In genomic region chr3:53213346-53213745, GRCm38 (mm10) we compare ENCODE assay signal across 15 mouse cellular contexts.
A peak's percentile ranks its signal among the peaks of the same experiment; 100 is the strongest.
DNase-seq lines count a peak whose midpoint lies in the region; ATAC-seq and TF ChIP-seq lines count a peak whose summit lies in the region.
"Had no signal": no experiment of that assay in that cellular context is flagged by ENCODE, and none has a peak within 500 bp of the region (broad histone marks: within the 10 kb centered on the region; RNA-seq: fewer than 3 reads in every experiment).

No protein-coding gene starts in this region.

- TF ChIP-seq CTCF in midbrain, postnatal 0 days (IDR thresholded peaks at IDR 0.05) = no peak

- 68% methylated on average over 3 of the region's 3 CpGs for WGBS in forebrain, embryonic 15.5 days
- WGBS in forebrain, embryonic 16.5 days = 65% methylated on average over 3 of the region's 3 CpGs
- 84% methylated on average over 3 of the region's 3 CpGs for WGBS in hindbrain, embryonic 10.5 days
- WGBS in hindbrain, embryonic 16.5 days = 65% methylated on average over 3 of the region's 3 CpGs
- 55% methylated on average over 3 of the region's 3 CpGs for WGBS in midbrain, embryonic 14.5 days
- 43% methylated on average over 3 of the region's 3 CpGs for WGBS in midbrain, postnatal 0 days

- H3K9ac ChIP-seq in forebrain, embryonic 15.5 days (replicated peaks) = no peak overlapping the region
- no peak overlapping the region for H3K9ac ChIP-seq in forebrain, embryonic 16.5 days (replicated peaks; ENCODE audit: low read depth, low read length)
- no peak overlapping the region for H3K9ac ChIP-seq in hindbrain, embryonic 16.5 days (ENCODE audit: low read depth, low read length)
- no peak overlapping the region for H3K9ac ChIP-seq in midbrain, embryonic 14.5 days (replicated peaks; ENCODE audit: low read length)
- H3K9ac ChIP-seq in midbrain, postnatal 0 days (replicated peaks; ENCODE audit: low read length, poor library complexity, severe bottlenecking) = no peak overlapping the region
- H3K9ac ChIP-seq: embryonic facial prominence, embryonic 13.5 days; hindbrain, embryonic 15.5 days had no signal

- no peak overlapping the region for H3K4me3 ChIP-seq in forebrain, embryonic 15.5 days
- H3K4me3 ChIP-seq in forebrain, embryonic 16.5 days (replicated peaks; ENCODE audit: low read length) = no peak overlapping the region
- no peak overlapping the region for H3K4me3 ChIP-seq in hindbrain, embryonic 10.5 days
- no peak overlapping the region for H3K4me3 ChIP-seq in hindbrain, embryonic 16.5 days (ENCODE audit: low read length)
- H3K4me3 ChIP-seq in midbrain, embryonic 14.5 days (replicated peaks; ENCODE audit: low read depth, low read length) = no peak overlapping the region
- H3K4me3 ChIP-seq in midbrain, postnatal 0 days (ENCODE audit: low read depth, low read length) = no peak overlapping the region
- H3K4me3 ChIP-seq: embryonic facial prominence, embryonic 13.5 days; hindbrain, embryonic 15.5 days had no signal

- H3K27ac ChIP-seq in forebrain, embryonic 15.5 days (replicated peaks) = 0 out of 2 replicates have a peak overlapping the region, but pooled peaks have one; percentile 3
- no peak overlapping the region for H3K27ac ChIP-seq in forebrain, embryonic 16.5 days (ENCODE audit: low read length)
- H3K27ac ChIP-seq in hindbrain, embryonic 10.5 days = 0 out of 2 replicates have a peak overlapping the region, but pooled peaks have one; percentile 2
- no peak overlapping the region for H3K27ac ChIP-seq in hindbrain, embryonic 16.5 days (ENCODE audit: low read depth, low read length)
- peak overlapping the region; percentile 10; the same call in 1 of the 2 replicates for H3K27ac ChIP-seq in midbrain, embryonic 14.5 days (replicated peaks; ENCODE audit: low read depth, low read length)
- H3K27ac ChIP-seq in midbrain, postnatal 0 days (ENCODE audit: low read depth, low read length) = 0 out of 2 replicates have a peak overlapping the region, but pooled peaks have one; percentile 3
- H3K27ac ChIP-seq: embryonic facial prominence, embryonic 13.5 days; hindbrain, embryonic 15.5 days had no signal

- no peaks in the 10 kb centered on the region for H3K36me3 ChIP-seq in forebrain, embryonic 15.5 days
- no peaks in the 10 kb centered on the region for H3K36me3 ChIP-seq in forebrain, embryonic 16.5 days (ENCODE audit: control insufficient read depth, insufficient read depth)
- 0 out of 2 replicates have a peak, but pooled peaks cover 3% of the 10 kb centered on the region for H3K36me3 ChIP-seq in hindbrain, embryonic 10.5 days
- no peaks in the 10 kb centered on the region for H3K36me3 ChIP-seq in hindbrain, embryonic 16.5 days (ENCODE audit: control insufficient read depth, insufficient read depth, low read length)
- H3K36me3 ChIP-seq in midbrain, embryonic 14.5 days (ENCODE audit: control insufficient read depth, insufficient read depth, low read length) = no peaks in the 10 kb centered on the region
- no peaks in the 10 kb centered on the region for H3K36me3 ChIP-seq in midbrain, postnatal 0 days (ENCODE audit: insufficient read depth, low read length)
- H3K36me3 ChIP-seq: embryonic facial prominence, embryonic 13.5 days; hindbrain, embryonic 15.5 days had no signal

- DNase-seq in hindbrain, embryonic 10.5 days (ENCODE audit: low spot score) = no peak
- DNase-seq in midbrain, embryonic 14.5 days = no peak
- no peak for DNase-seq in midbrain, postnatal 0 days (ENCODE audit: low spot score)
- DNase-seq in thymus, postnatal 14 days = no peak
- DNase-seq: adrenal gland, adult 2 months; adrenal gland, postnatal 25 days; gastrocnemius, postnatal 14 days had no signal

- no peak overlapping the region for H3K4me2 ChIP-seq in forebrain, embryonic 15.5 days (replicated peaks)
- H3K4me2 ChIP-seq in forebrain, embryonic 16.5 days (ENCODE audit: low read length) = no peak overlapping the region
- H3K4me2 ChIP-seq in hindbrain, embryonic 16.5 days (ENCODE audit: low read length) = no peak overlapping the region
- H3K4me2 ChIP-seq in midbrain, embryonic 14.5 days (ENCODE audit: low read length) = no peak overlapping the region
- H3K4me2 ChIP-seq in midbrain, postnatal 0 days (ENCODE audit: low read depth, low read length, poor library complexity, severe bottlenecking) = no peak overlapping the region
- H3K4me2 ChIP-seq: embryonic facial prominence, embryonic 13.5 days; hindbrain, embryonic 15.5 days had no signal

- peaks cover 27% of the 10 kb centered on the region for H3K4me1 ChIP-seq in forebrain, embryonic 15.5 days
- H3K4me1 ChIP-seq in forebrain, embryonic 16.5 days (replicated peaks; ENCODE audit: control insufficient read depth, insufficient read depth, low read length) = peaks cover 10% of the 10 kb centered on the region; the same call in 1 of the 2 replicates
- H3K4me1 ChIP-seq in hindbrain, embryonic 10.5 days (replicated peaks) = peaks cover 58% of the 10 kb centered on the region
- H3K4me1 ChIP-seq in hindbrain, embryonic 16.5 days (ENCODE audit: control insufficient read depth, insufficient read depth, low read depth, low read length) = peaks cover 8% of the 10 kb centered on the region
- H3K4me1 ChIP-seq in midbrain, embryonic 14.5 days (ENCODE audit: control insufficient read depth, insufficient read depth, low read length) = peaks cover 33% of the 10 kb centered on the region
- peaks cover 4% of the 10 kb centered on the region; the same call in 1 of the 2 replicates for H3K4me1 ChIP-seq in midbrain, postnatal 0 days (ENCODE audit: insufficient read depth, low read length)

- no peaks in the 10 kb centered on the region for H3K9me3 ChIP-seq in forebrain, embryonic 15.5 days
- no peaks in the 10 kb centered on the region for H3K9me3 ChIP-seq in forebrain, embryonic 16.5 days (ENCODE audit: control insufficient read depth, low read length)
- no peaks in the 10 kb centered on the region for H3K9me3 ChIP-seq in hindbrain, embryonic 10.5 days
- H3K9me3 ChIP-seq in hindbrain, embryonic 16.5 days (ENCODE audit: control insufficient read depth, low read length) = no peaks in the 10 kb centered on the region
- no peaks in the 10 kb centered on the region for H3K9me3 ChIP-seq in midbrain, embryonic 14.5 days (ENCODE audit: control insufficient read depth, low read length)
- H3K9me3 ChIP-seq in midbrain, postnatal 0 days (ENCODE audit: low read length) = no peaks in the 10 kb centered on the region
- H3K9me3 ChIP-seq: embryonic facial prominence, embryonic 13.5 days; hindbrain, embryonic 15.5 days had no signal

- no peaks in the 10 kb centered on the region for H3K27me3 ChIP-seq in forebrain, embryonic 15.5 days
- no peaks in the 10 kb centered on the region for H3K27me3 ChIP-seq in forebrain, embryonic 16.5 days (replicated peaks; ENCODE audit: control insufficient read depth, insufficient read depth, low read length)
- H3K27me3 ChIP-seq in hindbrain, embryonic 10.5 days (ENCODE audit: insufficient read depth, poor library complexity, severe bottlenecking) = no peaks in the 10 kb centered on the region
- H3K27me3 ChIP-seq in hindbrain, embryonic 16.5 days (replicated peaks; ENCODE audit: control insufficient read depth, insufficient read depth, low read length) = no peaks in the 10 kb centered on the region
- H3K27me3 ChIP-seq in midbrain, embryonic 14.5 days (ENCODE audit: control insufficient read depth, insufficient read depth, low read length) = no peaks in the 10 kb centered on the region
- no peaks in the 10 kb centered on the region for H3K27me3 ChIP-seq in midbrain, postnatal 0 days (ENCODE audit: insufficient read depth, low read length)
- H3K27me3 ChIP-seq: embryonic facial prominence, embryonic 13.5 days; hindbrain, embryonic 15.5 days had no signal

- ATAC-seq in forebrain, embryonic 15.5 days (replicated peaks) = no peak
- ATAC-seq in forebrain, embryonic 16.5 days = no peak
- no peak for ATAC-seq in hindbrain, embryonic 16.5 days
- ATAC-seq in midbrain, embryonic 14.5 days (ENCODE audit: low FRiP score, low TSS enrichment) = no peak
- ATAC-seq in midbrain, postnatal 0 days (ENCODE audit: low FRiP score) = no peak
- ATAC-seq: forebrain, embryonic 14.5 days; inflammation-experienced regulatory T-cells, adult 6 months; intestine, postnatal 0 days had no signal

Comparison
In these comparisons a context has a peak if more than half of its experiments do, and no peak if none do; other contexts are left out.
1. H3K27ac ChIP-seq: peak in forebrain, embryonic 15.5 days (single experiment), hindbrain, embryonic 10.5 days (single experiment), midbrain, embryonic 14.5 days (single experiment) and midbrain, postnatal 0 days (single experiment); none in forebrain, embryonic 16.5 days (single experiment) and hindbrain, embryonic 16.5 days (single experiment).